Mouse (Mus musculus): ENCODE measurements around the gene Erich3.

The Erich3 gene

DNA sequence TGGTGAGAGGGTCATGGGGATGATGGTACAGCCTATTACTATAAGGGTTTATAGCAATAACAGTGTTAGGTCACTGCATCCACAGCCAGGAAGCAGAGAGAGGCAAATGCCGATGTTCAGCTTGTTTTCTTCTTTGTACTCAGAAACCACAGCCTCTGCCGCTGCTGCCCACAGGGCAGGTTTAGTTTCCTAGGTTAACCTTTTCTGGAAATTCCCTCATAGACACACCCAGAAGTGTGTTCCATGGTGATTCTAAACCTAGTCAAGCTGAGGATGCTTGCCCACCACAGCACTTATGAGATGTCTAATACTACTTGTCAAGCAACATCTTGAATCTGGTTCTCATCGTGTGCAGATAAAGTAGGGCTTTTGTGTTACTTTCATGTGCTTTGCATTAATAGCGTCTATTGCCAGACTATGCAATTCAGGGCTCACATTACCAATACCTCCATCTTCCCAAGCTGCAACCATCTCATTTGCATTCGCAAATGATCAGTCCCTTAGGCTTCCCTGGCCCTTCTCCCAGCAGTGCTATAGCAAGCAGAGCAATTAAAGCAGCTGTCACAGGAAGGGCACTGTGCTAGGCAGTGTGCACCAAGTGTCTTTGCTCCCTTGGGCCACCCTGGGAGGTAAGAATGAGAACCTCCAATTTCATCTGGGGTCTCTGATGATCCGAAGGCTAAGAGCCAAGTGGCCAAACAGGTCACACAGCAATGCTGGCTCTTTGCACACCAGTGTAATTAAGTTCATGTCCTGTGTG lies 115.4 kb downstream of the Erich3 start:
- DNase-seq, result no peak

DNA sequence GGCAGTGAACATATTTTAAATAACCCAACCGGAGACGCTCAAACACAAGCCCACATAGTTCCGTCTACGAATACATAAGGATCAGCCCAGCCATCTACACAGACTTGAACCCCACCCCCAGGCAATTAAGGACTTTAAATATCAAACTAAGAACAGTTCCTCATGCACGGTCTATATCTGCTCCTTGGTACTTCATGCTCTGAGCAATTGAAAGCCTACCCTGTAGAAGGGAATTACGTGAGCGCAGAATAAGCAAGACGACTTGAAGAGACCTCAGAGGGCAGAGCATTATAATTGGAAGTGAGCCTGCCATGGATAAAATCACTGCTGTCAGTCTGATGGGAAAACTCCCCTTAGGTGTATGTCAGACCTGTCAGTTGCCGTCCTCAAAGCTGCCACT lies 122.7 kb downstream of the Erich3 start:
- DNase-seq, result no peak

DNA sequence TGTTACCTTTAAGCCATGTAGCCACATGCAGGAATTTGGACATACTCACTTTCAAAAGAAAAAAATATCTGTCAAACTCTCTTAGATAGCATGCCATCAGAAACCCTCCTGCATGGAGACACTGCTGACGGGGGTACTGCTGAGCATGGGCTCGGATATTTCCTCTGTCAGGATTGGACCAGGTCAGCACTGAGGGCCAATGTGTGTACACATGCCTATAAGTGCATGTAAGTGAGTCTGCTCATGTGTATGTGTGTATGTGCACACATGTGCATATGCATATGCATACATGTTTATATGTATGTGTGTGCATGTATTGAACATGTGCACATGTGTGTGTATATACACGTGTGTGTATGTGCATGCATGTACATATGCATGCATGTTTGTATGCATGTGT lies 124.0 kb downstream of the Erich3 start:
- DNase-seq, result no peak

DNA sequence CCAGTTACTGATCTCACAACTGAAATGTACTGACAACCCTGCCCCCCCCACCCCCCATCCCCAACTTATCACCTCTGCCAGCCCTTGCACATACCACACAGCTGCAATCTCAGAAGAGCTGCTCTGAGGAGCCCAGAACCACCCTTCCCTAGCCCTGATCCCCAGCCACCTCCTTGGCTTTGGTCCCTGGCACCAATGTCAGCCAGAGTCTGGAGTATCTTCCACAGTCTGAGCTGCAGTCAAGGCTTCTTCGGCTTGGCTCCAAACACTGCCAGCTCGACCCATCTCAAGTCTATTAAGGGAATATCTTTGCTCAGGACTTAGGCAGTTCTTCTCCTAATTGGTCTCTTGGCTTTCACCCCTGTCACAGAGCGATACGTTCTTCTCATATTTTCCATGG lies 129.9 kb downstream of the Erich3 start:
- DNase-seq, result no peak

DNA sequence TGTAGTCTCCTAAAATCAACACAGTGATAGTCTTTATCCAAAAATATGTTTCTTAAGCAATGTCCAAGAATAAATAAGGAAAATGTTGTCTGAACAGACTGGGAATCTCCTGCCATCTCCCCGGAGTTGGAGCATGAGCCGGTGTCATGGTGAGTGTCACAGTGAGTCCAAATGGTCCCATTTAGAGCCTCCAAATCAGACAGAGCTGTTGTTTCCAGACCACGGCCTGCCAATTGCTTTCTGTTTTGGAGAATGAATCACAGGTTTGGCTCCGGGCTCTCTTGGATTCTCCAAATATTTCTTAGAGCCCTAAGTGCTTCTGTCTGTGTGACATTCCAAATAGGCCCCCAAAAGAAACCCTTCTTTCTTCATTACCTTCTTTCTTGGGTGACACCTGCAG lies 135.1 kb downstream of the Erich3 start:
- DNase-seq, result no peak

DNA sequence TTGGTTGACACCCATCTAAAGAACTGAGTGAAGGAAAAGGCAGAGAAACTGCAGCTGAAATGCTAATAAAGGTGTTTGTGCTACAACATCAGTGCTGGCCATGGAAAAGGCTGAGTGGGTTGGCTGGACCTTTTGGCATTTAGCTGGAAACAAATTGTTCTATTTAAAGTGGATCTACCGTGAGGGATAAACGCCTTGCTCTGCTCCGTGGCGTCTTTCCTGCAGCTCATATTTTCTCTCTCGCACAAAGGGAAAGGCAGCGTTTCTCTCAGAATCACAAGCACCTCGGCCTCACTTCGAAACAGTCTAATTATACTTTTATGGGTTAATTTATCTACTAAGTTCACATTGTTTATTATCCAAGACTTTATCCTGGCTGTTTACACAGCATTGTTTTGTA lies 136.8 kb downstream of the Erich3 start:
- no peak for DNase-seq

DNA sequence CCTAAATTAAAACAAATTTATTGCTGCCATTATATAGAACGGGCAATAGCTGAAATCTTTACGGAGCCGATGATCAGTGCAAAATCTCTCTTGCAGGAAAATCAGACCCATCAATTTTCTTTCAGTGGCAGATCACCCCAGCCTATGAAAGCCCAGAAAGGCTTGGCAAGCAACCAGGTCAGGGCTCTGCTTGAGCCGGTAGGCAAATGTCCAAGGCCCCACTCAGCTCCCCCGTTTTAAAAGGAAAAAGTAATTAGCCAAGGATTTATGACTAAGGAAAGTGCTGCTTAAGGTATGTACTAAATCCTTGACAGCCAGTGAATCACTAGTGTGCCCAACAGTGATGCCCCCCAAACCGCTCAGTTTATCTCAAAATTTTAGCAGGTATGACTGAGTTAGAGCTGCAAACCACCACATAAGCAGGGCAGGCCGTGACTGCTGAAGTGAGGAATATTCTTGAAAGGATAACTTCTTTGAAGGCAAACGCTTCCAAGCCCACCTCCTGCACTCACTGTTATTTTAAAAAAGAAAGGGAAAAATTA lies 137.3 kb downstream of the Erich3 start:
- no peak for DNase-seq

DNA sequence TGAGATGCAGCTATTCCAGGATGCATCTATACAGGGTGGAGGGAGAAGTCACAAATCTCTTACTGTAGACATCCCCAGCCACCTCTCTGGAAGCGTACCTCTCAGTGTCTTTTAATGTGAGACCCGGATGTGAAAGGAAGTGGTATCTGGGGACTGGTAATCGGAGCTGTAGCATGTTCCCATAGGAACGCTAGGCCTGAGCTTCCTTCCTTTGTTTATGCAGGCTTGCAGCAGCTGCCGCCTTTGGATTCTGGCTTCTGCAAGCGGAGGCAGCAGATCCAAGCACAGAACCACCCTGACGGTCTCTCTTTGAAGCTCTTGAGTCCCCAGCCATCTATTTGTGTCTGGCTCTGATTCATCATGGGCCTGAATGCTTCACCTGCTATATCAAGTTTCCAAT lies 143.0 kb downstream of the Erich3 start:
- peak; percentile 54 for DNase-seq

DNA sequence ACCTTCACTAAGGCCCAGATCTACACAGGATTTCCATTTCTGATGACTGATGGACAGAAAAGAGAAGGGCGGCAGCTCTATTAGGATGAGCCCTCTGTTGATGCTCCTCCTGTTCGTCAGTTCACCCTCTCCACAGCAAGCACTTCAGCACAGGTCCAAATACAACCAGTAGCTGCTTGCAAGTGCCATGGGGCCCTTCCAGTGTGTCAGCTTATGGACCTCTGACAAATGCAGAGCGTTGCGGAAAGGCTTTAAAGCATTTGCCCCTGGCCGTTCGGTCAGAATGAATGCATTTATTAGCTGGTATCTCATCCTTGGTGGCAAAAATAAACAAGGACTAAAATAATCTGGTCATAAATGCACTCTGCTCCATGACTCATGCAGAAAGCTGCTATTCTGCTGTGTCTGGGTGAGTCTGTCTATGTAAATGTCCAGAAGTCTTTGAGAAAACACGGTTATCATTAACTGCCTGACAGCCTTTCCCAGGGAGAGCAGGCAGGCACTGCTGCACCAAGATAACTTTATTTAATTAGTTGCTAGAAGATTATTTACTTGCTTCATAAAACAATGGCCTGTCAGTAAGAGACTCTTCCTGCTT lies 146.7 kb downstream of the Erich3 start:
- no peak for DNase-seq

DNA sequence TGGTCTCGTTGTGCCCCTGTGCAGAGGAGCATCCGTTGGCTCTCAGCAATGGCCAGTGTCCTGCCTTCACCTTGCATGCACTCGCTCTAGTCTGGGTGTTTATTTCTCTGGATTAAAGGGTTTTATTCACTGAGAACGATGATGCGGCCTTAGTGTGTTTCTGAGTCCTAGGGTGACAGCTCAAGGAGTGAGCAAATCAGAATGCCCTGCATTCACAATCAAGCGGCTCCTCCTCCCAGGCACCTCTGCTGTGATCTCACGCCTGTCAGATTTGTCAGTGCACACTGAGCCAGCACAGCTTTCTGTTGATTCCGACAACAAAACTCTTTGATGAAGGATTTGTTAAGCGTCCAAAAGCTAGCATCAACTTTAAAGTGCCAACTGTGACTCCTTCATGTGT lies 147.6 kb downstream of the Erich3 start:
- DNase-seq, result no peak

DNA sequence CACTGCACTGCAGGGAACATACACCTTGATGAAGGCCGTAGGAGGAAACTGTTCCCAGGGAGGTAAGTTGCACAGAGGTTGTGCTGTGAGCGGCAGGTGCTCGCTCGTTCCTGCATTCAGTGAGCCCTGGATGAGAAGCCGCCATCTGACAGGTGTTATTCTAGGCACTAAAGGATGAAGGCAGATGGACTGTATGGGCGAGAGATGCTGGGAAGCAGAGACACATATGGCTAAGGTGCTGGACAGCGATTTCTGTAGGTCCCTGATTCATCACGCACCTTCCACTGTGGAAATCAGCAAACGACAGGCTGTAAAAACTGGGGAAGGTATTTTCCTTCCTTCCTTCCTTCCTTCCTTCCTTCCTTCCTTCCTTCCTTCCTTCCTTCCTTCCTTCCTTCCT lies 148.2 kb downstream of the Erich3 start:
- DNase-seq, result no peak

DNA sequence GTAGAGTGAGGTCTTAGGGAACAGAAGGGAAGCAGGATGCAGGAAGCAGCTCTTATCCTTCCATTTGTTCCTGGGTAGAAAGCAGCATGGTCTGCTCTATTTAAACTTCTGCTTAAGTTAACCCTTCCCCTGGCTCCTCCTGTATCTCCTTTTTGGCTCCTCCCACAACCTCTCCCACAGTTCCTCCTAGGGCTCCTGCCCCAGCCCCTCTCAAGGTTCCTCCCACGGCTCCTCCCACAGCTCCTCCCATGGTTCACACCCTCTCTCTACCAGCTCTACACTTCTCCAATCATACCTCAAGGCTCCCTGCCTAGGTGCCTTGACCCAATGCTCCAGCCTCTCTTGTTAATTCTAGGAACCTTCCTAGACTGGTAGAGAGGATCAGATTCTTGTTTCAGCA lies 149.2 kb downstream of the Erich3 start:
- DNase-seq, result peak; percentile 17

DNA sequence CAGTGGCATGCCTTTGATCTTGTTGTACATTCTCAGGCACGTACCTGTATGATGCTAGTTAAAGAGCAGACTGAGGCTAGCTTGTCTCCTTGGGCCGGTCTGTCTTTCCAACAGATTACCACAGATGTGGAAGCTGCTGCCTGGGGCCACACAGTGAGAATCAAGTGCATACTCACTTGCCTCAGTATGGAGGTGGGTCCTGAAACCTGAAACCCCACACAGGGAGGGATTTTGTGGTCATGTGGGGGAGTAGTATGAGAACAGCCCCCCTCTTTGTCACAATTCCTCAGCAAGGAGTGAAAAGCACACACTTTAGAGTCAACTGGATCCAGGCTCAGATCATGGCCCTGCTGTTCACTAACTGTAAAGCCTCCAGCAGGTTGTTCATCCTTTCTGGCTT lies 151.9 kb downstream of the Erich3 start:
- no peak for DNase-seq

DNA sequence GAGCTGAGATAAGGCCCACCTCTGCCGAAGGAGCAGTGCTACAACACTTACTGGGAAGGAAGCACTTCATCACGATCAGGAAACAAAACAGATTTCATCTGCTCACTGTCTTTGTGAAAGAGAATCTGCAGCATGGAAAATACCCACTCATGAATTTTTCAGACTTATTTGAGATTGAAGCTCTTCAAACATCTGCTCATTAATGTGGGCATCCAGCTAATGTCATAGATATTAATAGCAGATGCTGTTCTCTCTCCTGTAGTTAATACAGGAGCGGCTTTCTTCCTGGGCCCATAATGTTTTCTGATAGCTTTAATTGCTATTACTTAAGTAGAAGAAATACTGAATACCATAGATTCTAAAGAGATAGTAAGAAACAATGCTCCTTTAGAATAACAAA lies 152.6 kb downstream of the Erich3 start:
- no peak for DNase-seq

DNA sequence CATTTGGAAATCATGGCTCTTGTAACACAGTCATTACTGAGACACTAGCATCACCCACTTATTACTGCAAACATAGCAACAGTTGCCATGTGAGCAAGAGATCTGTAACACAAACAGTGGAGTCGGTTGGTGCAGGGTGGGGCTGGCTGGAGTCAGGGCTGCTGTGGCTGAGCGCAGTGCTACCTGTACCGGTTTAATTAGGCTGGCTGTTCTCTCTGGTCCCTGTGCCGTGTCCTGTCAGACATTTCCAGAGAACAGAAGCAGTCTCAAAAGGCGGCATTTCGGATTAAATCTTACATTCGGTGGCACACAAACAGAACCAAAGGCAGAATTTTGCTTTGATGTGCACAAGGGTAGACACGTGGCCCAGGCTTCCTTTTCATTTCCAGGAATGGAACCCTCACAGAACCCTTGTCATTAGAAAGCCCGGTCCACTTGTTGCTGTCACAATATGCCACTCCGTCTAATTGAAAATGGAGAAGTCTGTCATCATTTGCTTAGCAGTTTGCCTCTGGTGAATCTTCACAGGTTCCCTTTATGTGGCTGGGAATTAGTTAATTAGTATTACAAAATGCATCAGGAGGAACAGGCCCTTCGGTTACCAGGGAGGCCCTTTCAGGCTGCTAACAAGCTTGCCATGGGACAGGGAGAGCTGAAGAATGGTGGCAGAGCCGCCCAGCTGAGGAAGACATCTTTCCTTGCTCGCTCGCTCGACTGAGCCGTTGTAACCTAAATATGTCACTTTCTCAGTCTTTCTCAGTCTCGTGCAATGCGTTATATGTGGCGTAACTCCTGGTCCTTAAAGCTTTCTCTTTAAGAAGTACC lies 153.4 kb downstream of the Erich3 start:
- peak; percentile 78 for DNase-seq

All from lung, postnatal 36 days (tissue).